Mouse (Mus musculus) kidney, embryonic 15.5 days (tissue): ENCODE measurements at regions not wholly inside any gene's neighbourhood (a gene's known extent, or its start where the extent isn't known, plus 50 kb on each side); places are given as distances from the start of the nearest gene placed in this dataset.

Experiments used
- ATAC-seq: fragments of 200-750 bp; cut with Nextera tagmentation; replicated peaks from 2 replicates; pipeline ENCODE4 v1.8.0; 2017; ENCODE audit warnings: moderate TSS enrichment; ENCODE audit not compliant: low FRiP score
- H3K27ac ChIP-seq: fragments of 300-500 bp; sonication (generic); 2 replicates; pipeline ENCODE4 v1.5.1; 2015; ENCODE audit warnings: mild to moderate bottlenecking, inconsistent platforms
- H3K27me3 ChIP-seq: fragments of 300-500 bp; sonication (generic); 2 replicates; pipeline ENCODE4 v1.6.1; 2015; ENCODE audit warnings: inconsistent platforms
- H3K36me3 ChIP-seq: fragments of 300-500 bp; sonication (generic); 2 replicates; pipeline ENCODE4 v1.6.1; 2015; ENCODE audit warnings: inconsistent platforms
- H3K4me1 ChIP-seq: fragments of 300-500 bp; sonication (generic); 2 replicates; pipeline ENCODE4 v1.6.1; 2015; ENCODE audit warnings: inconsistent platforms
- H3K4me2 ChIP-seq: fragments of 300-500 bp; sonication (generic); 2 replicates; pipeline ENCODE4 v1.6.1; 2015; ENCODE audit warnings: moderate library complexity, mild to moderate bottlenecking, inconsistent platforms
- H3K4me3 ChIP-seq: fragments of 300-500 bp; sonication (generic); replicated peaks from 2 replicates; pipeline ENCODE4 v1.5.1; 2015; ENCODE audit warnings: mild to moderate bottlenecking, inconsistent platforms
- H3K9ac ChIP-seq: fragments of 300-500 bp; sonication (generic); 2 replicates; pipeline ENCODE4 v1.6.1; 2015; ENCODE audit warnings: mild to moderate bottlenecking, inconsistent platforms
- H3K9me3 ChIP-seq: fragments of 300-500 bp; sonication (generic); replicated peaks from 2 replicates; pipeline ENCODE4 v1.6.1; 2016; ENCODE audit warnings: inconsistent platforms
- WGBS: fragments of 180-500 bp; shearing (Covaris S2); methylation state at CpG from one replicate; pipeline ENCODE4 v1.1.7; 2015; ENCODE audit warnings: mixed read lengths; 5-methylcytosine and 5-hydroxymethylcytosine counted together

- no peak overlapping the region for H3K4me3 ChIP-seq
- no peak overlapping the region for H3K9ac ChIP-seq
- H3K9me3 ChIP-seq: no peaks in the 10 kb centered on the region
- peaks cover 62% of the 10 kb centered on the region for H3K27me3 ChIP-seq
- ATAC-seq: no peak
- H3K4me1 ChIP-seq: peaks cover 5% of the 10 kb centered on the region; the same call in 1 of the 2 replicates
- no peaks in the 10 kb centered on the region for H3K36me3 ChIP-seq
- no peak overlapping the region for H3K4me2 ChIP-seq
- 88% methylated on average over 4 of the region's 4 CpGs for WGBS
- no peak overlapping the region for H3K27ac ChIP-seq
Observed at GRCm38 (mm10) chrX:99539684-99540083, 68.6 kb upstream of the Pja1 start.

DNA sequence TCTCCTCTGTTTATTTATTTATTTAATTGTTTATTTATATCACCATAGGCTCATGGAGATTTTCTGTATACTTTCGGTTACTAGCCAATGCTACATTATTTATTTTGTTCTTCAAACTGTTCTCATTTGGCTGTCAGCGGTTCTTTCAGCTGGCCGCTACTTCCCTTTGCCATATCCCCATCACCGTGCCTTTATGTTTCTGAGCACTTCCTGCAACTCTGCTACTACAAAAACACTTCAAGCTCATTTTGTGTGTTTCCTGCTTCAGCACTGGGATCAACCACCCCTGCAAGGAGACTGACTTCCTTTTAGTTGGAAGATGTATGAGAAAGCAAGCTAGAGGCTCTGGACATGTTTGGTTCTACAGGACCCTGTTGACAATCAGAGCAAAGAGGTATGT lies 66.7 kb upstream of the Pja1 start:
- Histone ChIP-seq H3K27ac (no peak overlapping the region), H3K9me3 (no peaks in the 10 kb centered on the region), H3K4me3 (no peak overlapping the region), H3K9ac (no peak overlapping the region), H3K36me3 (no peaks in the 10 kb centered on the region), H3K4me2 (no peak overlapping the region), H3K27me3 (peaks cover 66% of the 10 kb centered on the region), H3K4me1 (peaks cover 5% of the 10 kb centered on the region; the same call in 1 of the 2 replicates)
- 70% methylated on average over 4 of the region's 4 CpGs for WGBS
- ATAC-seq: no peak

DNA sequence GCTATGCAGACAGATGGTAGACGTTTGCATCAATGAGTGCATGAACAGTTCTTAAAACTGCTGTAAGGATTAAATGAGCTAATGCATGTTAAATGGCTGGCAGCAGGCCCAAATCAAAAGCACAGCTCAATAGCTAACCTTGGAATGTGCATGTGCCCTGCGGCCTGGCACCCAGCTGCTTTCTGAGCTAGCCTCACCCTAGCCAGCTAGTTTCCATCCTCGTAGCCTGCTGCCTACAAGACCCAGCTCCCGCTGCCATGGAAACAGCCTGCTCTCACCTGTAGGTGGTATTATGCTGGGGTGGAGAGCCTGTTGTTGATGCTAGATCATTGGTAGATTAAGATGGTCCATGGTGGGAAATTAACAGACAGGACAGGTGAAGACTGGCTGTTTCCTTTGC lies 63.8 kb upstream of the Pja1 start:
- Histone ChIP-seq H3K27ac (no peak overlapping the region), H3K9ac (no peak overlapping the region), H3K4me3 (no peak overlapping the region), H3K9me3 (no peaks in the 10 kb centered on the region), H3K27me3 (peaks cover 75% of the 10 kb centered on the region), H3K36me3 (no peaks in the 10 kb centered on the region), H3K4me1 (peaks cover 3% of the 10 kb centered on the region; the same call in 1 of the 2 replicates), H3K4me2 (no peak overlapping the region)
- ATAC-seq: no peak
- 85% methylated on average over 4 of the region's 4 CpGs for WGBS

DNA sequence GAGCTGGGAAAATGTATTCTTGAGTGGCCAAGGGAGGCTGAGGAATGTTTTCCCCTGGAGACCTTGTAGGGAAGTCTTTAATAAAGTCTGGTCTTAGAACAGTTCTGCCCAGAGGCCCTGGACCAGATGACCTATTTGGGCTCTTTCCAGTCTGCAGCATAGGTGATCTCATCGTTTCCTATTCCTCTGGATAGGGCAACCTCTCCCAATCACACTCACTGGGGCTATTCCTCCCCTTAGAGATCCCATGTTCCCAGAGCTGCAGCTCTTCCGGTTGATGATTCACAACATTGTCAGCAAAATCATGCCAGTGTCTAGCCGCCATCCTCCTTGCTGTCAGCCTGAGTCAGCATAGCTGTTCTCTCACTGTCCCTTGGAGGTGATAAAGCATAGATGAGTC lies 60.1 kb upstream of the Pja1 start:
- no peak overlapping the region for H3K4me3 ChIP-seq
- WGBS: 60% methylated on average over 3 of the region's 3 CpGs
- no peaks in the 10 kb centered on the region for H3K4me1 ChIP-seq
- no peak overlapping the region for H3K9ac ChIP-seq
- H3K27ac ChIP-seq: no peak overlapping the region
- no peak overlapping the region for H3K4me2 ChIP-seq
- no peaks in the 10 kb centered on the region for H3K36me3 ChIP-seq
- no peaks in the 10 kb centered on the region for H3K9me3 ChIP-seq
- ATAC-seq: no peak
- peaks cover 75% of the 10 kb centered on the region for H3K27me3 ChIP-seq

DNA sequence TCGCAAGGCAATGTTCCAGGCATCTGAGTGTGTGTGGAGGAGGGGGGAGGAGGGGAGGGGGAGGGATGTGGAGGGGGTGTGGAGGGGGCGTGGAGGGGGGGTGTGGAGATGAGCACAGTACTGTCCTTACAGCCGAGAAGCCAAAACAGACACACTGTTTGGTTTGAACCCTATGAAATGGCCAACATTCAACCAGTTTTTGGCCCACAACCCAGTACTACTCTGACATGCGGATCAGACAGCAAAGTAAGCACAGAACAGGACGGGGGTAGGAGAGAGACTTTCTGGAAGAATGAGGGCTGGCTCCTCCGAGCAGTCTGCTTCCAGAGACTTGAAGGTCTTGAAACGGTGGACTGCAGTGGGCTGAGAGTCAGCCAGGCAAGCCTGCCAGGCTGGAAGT lies 59.4 kb upstream of the Pja1 start:
- Histone ChIP-seq H3K27me3 (peaks cover 81% of the 10 kb centered on the region), H3K9me3 (no peaks in the 10 kb centered on the region), H3K36me3 (no peaks in the 10 kb centered on the region), H3K9ac (no peak overlapping the region), H3K4me2 (no peak overlapping the region), H3K27ac (no peak overlapping the region), H3K4me3 (no peak overlapping the region), H3K4me1 (no peaks in the 10 kb centered on the region)
- no peak; the same call in 1 of the 2 replicates for ATAC-seq
- 59% methylated on average over 7 of the region's 7 CpGs for WGBS

- no peak overlapping the region for H3K4me2 ChIP-seq
- H3K27me3 ChIP-seq: peaks cover 81% of the 10 kb centered on the region
- H3K4me3 ChIP-seq: no peak overlapping the region
- no peaks in the 10 kb centered on the region for H3K9me3 ChIP-seq
- no peaks in the 10 kb centered on the region for H3K36me3 ChIP-seq
- 38% methylated on average over 6 of the region's 6 CpGs for WGBS
- H3K9ac ChIP-seq: no peak overlapping the region
- H3K4me1 ChIP-seq: peaks cover 15% of the 10 kb centered on the region
- 0 out of 2 replicates have a peak, but pooled peaks have one; percentile 18 for ATAC-seq
- 0 out of 2 replicates have a peak overlapping the region, but pooled peaks have one; percentile 18 for H3K27ac ChIP-seq
Observed at GRCm38 (mm10) chrX:99523306-99523705, 52.2 kb upstream of the Pja1 start.

DNA sequence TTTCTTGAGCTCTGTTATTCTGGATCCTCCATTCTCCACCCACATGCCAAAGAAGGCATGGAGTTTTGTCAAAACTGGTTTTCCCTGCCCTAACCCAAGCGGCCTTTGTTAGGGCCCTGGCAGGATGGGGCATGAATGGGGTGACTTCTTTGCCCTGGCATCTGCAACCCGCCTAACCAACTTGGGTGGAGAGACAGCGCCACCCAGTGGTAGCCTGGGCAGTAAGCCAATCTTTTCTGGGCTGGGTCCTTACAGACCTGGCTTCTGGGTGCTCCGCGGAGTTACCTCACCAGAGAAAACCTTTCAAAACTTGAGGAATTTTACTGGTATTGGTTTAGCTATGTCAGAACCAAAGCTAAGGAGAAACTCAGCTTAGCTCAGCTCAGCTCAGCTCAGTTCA lies 51.8 kb upstream of the Pja1 start:
- H3K27me3 ChIP-seq: peaks cover 81% of the 10 kb centered on the region
- no peak overlapping the region for H3K9ac ChIP-seq
- no peak overlapping the region for H3K27ac ChIP-seq
- ATAC-seq: 0 out of 2 replicates have a peak, but pooled peaks have one; percentile 53
- no peaks in the 10 kb centered on the region for H3K9me3 ChIP-seq
- no peak overlapping the region for H3K4me3 ChIP-seq
- peaks cover 17% of the 10 kb centered on the region for H3K4me1 ChIP-seq
- H3K4me2 ChIP-seq: no peak overlapping the region
- 14% methylated on average over 5 of the region's 5 CpGs for WGBS
- no peaks in the 10 kb centered on the region for H3K36me3 ChIP-seq

GRCm38 (mm10) chrX:99522289-99522688 lies 51.2 kb upstream of the Pja1 start:
- Histone ChIP-seq H3K4me2 (no peak overlapping the region), H3K27ac (no peak overlapping the region), H3K4me3 (no peak overlapping the region), H3K4me1 (peaks cover 20% of the 10 kb centered on the region), H3K9me3 (no peaks in the 10 kb centered on the region), H3K36me3 (no peaks in the 10 kb centered on the region), H3K27me3 (peaks cover 79% of the 10 kb centered on the region), H3K9ac (no peak overlapping the region)
- peak; percentile 63; the same call in 1 of the 2 replicates for ATAC-seq
- 43% methylated on average over 11 of the region's 11 CpGs for WGBS

GRCm38 (mm10) chrX:99521866-99522265 lies 50.8 kb upstream of the Pja1 start:
- Histone ChIP-seq H3K27ac (no peak overlapping the region), H3K9ac (no peak overlapping the region), H3K4me2 (no peak overlapping the region), H3K36me3 (no peaks in the 10 kb centered on the region), H3K4me3 (no peak overlapping the region), H3K27me3 (peaks cover 81% of the 10 kb centered on the region), H3K4me1 (peaks cover 24% of the 10 kb centered on the region), H3K9me3 (no peaks in the 10 kb centered on the region)
- ATAC-seq: no peak
- WGBS: 71% methylated on average over 7 of the region's 7 CpGs
